Mouse (Mus musculus) embryonic facial prominence, embryonic 14.5 days (tissue): ENCODE measurements around the gene Fbp1. TPM values are rescaled to one million over a fixed set of nuclear protein-coding genes. Genes with fewer than 3 reads are reported as not detected.
A peak's percentile ranks its signal among the peaks of the same experiment; 100 is the strongest.

ENCODE experiments used
- ATAC-seq: fragments of 200-750 bp; cut with Nextera tagmentation; 2 replicates; pipeline ENCODE4 v1.8.0; 2017; ENCODE audit warnings: low read depth, moderate number of reproducible peaks, moderate TSS enrichment
- DNase-seq: peaks from one replicate; pipeline ENCODE4 v3.0.0-alpha.2; 2015; ENCODE audit warnings: low spot score
- H3K27ac ChIP-seq: fragments of 300-500 bp; sonication (generic); replicated peaks from 2 replicates; pipeline ENCODE4 v1.5.1; 2014; ENCODE audit warnings: low read depth, mild to moderate bottlenecking, low read length, moderate library complexity
- H3K27me3 ChIP-seq: fragments of 300-500 bp; sonication (generic); replicated peaks from 2 replicates; pipeline ENCODE4 v1.6.1; 2014; ENCODE audit warnings: low read length; ENCODE audit not compliant: control insufficient read depth, insufficient read depth
- H3K36me3 ChIP-seq: fragments of 300-500 bp; sonication (generic); 2 replicates; pipeline ENCODE4 v1.6.1; 2014; ENCODE audit warnings: low read length, mixed read lengths; ENCODE audit not compliant: control insufficient read depth, insufficient read depth
- H3K4me1 ChIP-seq: fragments of 300-500 bp; sonication (generic); 2 replicates; pipeline ENCODE4 v1.6.1; 2014; ENCODE audit warnings: antibody characterized with exemption, low read length; ENCODE audit not compliant: control insufficient read depth, insufficient read depth
- H3K4me2 ChIP-seq: fragments of 300-500 bp; sonication (generic); 2 replicates; pipeline ENCODE4 v1.6.1; 2014; ENCODE audit warnings: low read depth, mild to moderate bottlenecking, low read length, moderate library complexity, mixed read lengths
- H3K4me3 ChIP-seq: fragments of 300-500 bp; sonication (generic); 2 replicates; pipeline ENCODE4 v1.5.1; 2014; ENCODE audit warnings: low read depth, mild to moderate bottlenecking, low read length
- H3K9ac ChIP-seq: fragments of 300-500 bp; sonication (generic); 2 replicates; pipeline ENCODE4 v1.6.1; 2014; ENCODE audit warnings: low read depth, mild to moderate bottlenecking, low read length, moderate library complexity, mixed read lengths
- H3K9me3 ChIP-seq: fragments of 300-500 bp; sonication (generic); 2 replicates; pipeline ENCODE4 v1.6.1; 2016; ENCODE audit warnings: low read length; ENCODE audit not compliant: control insufficient read depth
- WGBS: fragments of 180-500 bp; shearing (Covaris S2); extraction: QIAGEN DNeasy Blood & Tissue Kit; methylation state at CpG from one replicate; pipeline ENCODE4 v1.1.7; 2014; 5-methylcytosine and 5-hydroxymethylcytosine counted together
- polyA plus RNA-seq: library from polyadenylated mRNA; unstranded; fragments of >200 nt; fragmentation: Nextera tagmentation; extraction: Ambion mirVana; gene quantifications from 2 replicates; pipeline ENCODE4 v1.2.1, GENCODE M21; 2014

The Fbp1 gene
- polyA plus RNA-seq, 1 experiment from 2014 or later: 1.2 TPM

DNA sequence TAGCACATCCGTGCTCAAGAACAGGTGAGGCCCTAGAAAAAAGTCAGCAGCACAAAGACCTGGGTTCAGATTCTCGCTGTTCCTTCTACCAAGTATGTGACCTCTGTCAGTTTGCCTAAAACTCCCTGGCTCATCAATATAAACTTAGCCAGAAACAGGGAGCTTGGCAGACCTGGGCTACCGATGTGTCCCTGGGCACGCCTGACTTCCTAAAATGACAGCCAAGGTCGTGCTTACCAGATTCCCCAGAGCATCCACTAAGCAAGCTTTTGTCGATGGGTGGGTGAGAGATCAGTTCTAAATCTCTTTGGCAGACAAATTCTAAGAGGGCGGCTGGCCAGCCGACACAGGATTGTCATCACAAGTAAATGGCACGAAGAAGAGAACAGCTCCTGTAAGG, 6.7 kb downstream of the Fbp1 start:
- no peak overlapping the region for H3K27ac ChIP-seq
- no peak overlapping the region for H3K9ac ChIP-seq
- H3K36me3 ChIP-seq: no peaks in the 10 kb centered on the region
- DNase-seq (no peak), ATAC-seq (no peak)
- 78% methylated on average over 9 of the region's 9 CpGs for WGBS
- no peak overlapping the region for H3K4me2 ChIP-seq
- no peaks in the 10 kb centered on the region for H3K9me3 ChIP-seq
- H3K4me3 ChIP-seq: no peak overlapping the region
- 0 out of 2 replicates have a peak, but pooled peaks cover under 1% of the 10 kb centered on the region for H3K27me3 ChIP-seq
- H3K4me1 ChIP-seq: no peaks in the 10 kb centered on the region

DNA sequence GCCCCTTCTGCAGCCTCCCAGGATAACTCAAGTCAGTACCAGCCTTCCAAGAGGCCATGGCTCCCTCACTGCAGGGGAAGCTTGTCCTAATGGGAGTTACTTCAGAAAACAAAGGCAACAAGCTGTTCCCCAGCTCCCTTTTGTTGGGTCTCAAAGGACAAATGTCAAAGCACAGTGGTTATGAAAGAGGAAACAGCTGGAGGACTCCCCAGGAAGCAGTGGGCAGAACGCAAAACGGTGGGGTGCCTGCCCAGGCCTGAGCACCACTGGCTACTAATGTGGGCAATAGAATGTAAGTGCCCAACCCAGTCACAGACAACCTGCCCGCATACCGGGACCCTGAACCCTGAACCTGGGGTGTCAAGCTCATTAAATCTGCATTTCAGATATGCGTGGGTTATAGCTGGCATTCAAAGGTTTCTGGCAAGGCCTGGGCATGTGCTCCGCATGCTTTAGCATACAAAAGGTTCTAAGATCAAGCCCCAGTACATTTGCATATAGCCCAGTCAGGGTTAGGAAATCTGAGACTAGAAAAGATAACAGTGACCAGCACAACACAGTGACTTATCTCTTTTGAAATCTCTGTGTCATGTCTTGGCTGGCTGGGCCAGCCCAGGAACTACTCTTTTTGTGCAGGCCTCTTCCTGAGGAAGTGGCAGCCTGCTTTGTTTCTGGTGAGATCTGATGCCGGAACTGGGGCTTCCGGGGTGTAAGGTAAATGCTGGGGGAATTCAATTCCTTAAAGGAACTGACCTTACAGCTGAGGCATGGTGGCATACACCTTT, 8.1 kb downstream of the Fbp1 start:
- H3K9me3 ChIP-seq: no peaks in the 10 kb centered on the region
- H3K4me3 ChIP-seq: no peak overlapping the region
- H3K4me2 ChIP-seq: no peak overlapping the region
- no peak overlapping the region for H3K9ac ChIP-seq
- no peaks in the 10 kb centered on the region for H3K4me1 ChIP-seq
- no peak for ATAC-seq
- H3K27me3 ChIP-seq: no peaks in the 10 kb centered on the region
- no peak for DNase-seq
- no peaks in the 10 kb centered on the region for H3K36me3 ChIP-seq
- H3K27ac ChIP-seq: no peak overlapping the region
- 37% methylated on average over 8 of the region's 8 CpGs for WGBS

DNA sequence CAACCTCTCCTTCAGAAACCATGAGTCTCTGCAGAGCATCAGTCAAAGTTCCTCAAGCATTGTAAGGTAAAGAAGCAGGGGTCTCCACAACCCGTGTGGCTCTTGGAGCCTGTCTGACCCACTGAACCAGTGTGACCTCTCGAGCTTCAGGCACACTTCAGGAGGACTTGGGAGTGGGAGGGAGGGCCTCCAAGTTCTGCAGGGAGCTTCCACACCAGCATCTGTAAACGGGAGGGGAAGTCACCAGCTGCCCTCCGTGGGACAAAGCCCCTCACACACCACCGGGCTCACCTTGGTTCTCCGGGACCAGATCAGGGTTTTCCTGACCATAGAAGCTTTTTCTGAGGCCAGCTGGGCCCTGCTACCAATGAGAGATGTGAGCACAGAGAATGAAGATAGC, 8.7 kb downstream of the Fbp1 start:
- Histone ChIP-seq H3K9me3 (no peaks in the 10 kb centered on the region), H3K4me1 (no peaks in the 10 kb centered on the region), H3K36me3 (no peaks in the 10 kb centered on the region), H3K4me3 (no peak overlapping the region), H3K27me3 (no peaks in the 10 kb centered on the region), H3K27ac (no peak overlapping the region), H3K9ac (no peak overlapping the region), H3K4me2 (no peak overlapping the region)
- no peak for ATAC-seq
- no peak for DNase-seq
- 48% methylated on average over 6 of the region's 6 CpGs for WGBS

DNA sequence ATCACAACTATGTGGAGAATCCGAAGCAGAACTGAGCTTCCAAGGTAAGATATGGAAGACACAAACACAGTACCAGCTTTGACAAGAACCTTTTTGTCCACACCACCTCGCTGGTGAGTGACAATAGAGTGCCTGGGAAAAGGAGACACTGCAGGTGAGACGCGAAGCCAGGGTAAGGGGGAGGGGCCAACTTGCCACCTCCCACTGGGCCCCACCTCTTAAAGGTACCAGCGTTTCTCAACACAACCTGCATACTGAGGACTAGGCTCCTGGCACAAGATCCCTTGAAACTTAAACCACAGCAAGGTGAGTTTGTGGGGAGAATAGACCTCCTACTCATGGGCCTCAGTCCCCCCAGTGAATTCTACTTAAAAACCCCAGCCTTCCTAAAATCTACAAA, 10.8 kb downstream of the Fbp1 start:
- H3K9me3 ChIP-seq: 0 out of 2 replicates have a peak, but pooled peaks cover 5% of the 10 kb centered on the region
- ATAC-seq (peak; percentile 78; the same call in 1 of the 2 replicates), DNase-seq (no peak)
- H3K4me1 ChIP-seq: no peaks in the 10 kb centered on the region
- no peak overlapping the region for H3K9ac ChIP-seq
- 0 out of 2 replicates have a peak overlapping the region, but pooled peaks have one; percentile 18 for H3K4me2 ChIP-seq
- H3K27ac ChIP-seq: no peak overlapping the region
- no peak overlapping the region for H3K4me3 ChIP-seq
- WGBS: 14% methylated on average over 5 of the region's 5 CpGs
- H3K36me3 ChIP-seq: no peaks in the 10 kb centered on the region
- no peaks in the 10 kb centered on the region for H3K27me3 ChIP-seq

DNA sequence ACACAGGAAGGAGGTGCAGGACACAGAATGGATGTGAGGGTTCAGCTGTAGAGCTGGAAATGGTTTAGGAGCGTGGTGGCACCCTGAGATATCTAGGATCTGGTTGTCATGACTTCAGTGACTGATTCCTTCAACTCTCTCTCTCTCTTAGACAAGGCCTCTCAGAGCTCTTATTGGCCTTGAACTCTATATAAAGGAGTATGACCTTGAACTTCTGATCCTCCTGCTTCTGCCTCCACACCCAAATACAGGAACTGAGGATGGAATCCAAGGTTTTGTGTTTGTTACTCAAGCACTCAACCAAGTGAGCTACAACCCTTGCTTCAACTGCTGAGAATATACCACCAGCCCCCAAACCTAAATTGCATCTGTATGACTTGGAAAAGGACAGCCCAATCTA, 12.0 kb downstream of the Fbp1 start:
- Histone ChIP-seq H3K36me3 (no peaks in the 10 kb centered on the region), H3K4me2 (no peak overlapping the region)
- ATAC-seq: no peak

DNA sequence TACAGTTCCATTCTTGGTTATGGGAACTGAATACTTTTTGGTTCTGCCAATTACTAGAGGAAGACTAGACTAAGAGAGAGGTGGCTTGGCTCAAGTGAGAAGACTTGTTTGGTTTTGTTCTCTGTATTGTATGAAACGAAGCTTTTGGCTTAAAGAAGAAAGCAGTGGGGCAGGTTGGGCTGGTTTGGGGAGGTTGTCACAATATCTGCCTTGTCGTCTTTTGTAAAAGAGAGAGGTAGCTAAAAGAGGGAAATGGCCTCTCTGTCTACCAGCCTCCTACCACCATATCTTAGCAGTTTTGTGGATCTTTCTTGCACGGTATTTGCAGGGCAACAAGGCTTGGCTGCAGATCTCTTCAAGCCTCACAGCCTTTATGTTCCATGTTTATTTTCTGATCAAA, 15.8 kb downstream of the Fbp1 start:
- Histone ChIP-seq H3K36me3 (no peaks in the 10 kb centered on the region), H3K9ac (no peak overlapping the region), H3K9me3 (0 out of 2 replicates have a peak, but pooled peaks cover 5% of the 10 kb centered on the region), H3K27me3 (no peaks in the 10 kb centered on the region), H3K4me1 (no peaks in the 10 kb centered on the region), H3K4me2 (no peak overlapping the region), H3K27ac (no peak overlapping the region; the same call in 1 of the 2 replicates), H3K4me3 (no peak overlapping the region)
- peak; percentile 76 for DNase-seq
- 63% methylated on average over 3 of the region's 3 CpGs for WGBS
- ATAC-seq: peak; percentile 67; the same call in 1 of the 2 replicates

More for the DNA sequence above, 12.0 kb downstream of the Fbp1 start:
- 93% methylated on average over 1 of the region's 1 CpGs for WGBS
- Histone ChIP-seq H3K27ac (no peak overlapping the region), H3K9me3 (0 out of 2 replicates have a peak, but pooled peaks cover 5% of the 10 kb centered on the region), H3K9ac (no peak overlapping the region), H3K27me3 (no peaks in the 10 kb centered on the region), H3K4me1 (no peaks in the 10 kb centered on the region), H3K4me3 (no peak overlapping the region)
- no peak for DNase-seq

DNA sequence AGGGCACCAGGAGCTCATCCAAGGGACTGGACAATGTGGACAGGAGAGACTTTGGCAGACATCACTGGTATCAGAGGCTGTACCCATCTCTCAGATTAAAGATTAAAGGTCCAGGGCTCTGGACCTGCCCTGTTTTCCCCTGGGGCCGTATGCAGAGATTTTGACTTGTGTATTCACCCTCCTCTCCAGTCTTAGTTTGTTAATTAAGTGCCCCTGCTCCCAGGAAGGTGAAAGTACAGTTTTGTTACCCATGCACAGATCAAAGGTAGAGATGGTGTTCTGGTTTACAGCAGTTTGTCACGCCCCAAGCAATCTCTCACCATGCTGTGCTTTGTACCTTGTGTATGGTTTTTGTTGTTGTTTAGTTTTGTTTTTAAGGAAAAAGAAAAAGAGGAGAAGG, 17.5 kb downstream of the Fbp1 start:
- no peak overlapping the region for H3K4me2 ChIP-seq
- DNase-seq: no peak
- no peak for ATAC-seq
- no peak overlapping the region for H3K9ac ChIP-seq
- 0 out of 2 replicates have a peak, but pooled peaks cover 5% of the 10 kb centered on the region for H3K9me3 ChIP-seq
- H3K27ac ChIP-seq: no peak overlapping the region
- no peaks in the 10 kb centered on the region for H3K27me3 ChIP-seq
- peaks cover 9% of the 10 kb centered on the region for H3K4me1 ChIP-seq
- WGBS: 85% methylated on average over 2 of the region's 2 CpGs
- H3K36me3 ChIP-seq: no peaks in the 10 kb centered on the region
- H3K4me3 ChIP-seq: no peak overlapping the region

DNA sequence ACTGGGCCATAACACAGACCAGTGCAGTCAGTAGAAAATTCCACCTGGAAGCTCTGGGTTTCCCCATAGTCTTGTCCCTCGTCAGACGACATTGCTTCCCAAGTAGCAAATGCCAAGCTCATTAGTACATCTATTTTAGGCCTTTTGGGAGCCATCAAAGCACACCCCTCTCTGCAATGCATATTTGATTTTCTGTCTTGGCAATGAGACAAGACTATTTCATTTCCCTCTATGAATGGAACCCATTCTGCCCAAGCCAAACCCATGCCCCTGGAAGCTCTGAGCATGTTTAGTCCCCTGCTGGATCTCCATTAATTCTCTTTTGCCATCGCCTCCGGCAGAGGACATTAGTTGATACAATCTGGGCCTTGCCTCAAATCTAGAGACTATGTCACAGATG, 21.3 kb downstream of the Fbp1 start:
- Histone ChIP-seq H3K36me3 (no peaks in the 10 kb centered on the region), H3K4me2 (no peak overlapping the region), H3K27ac (peak overlapping the region; percentile 82; the same call in 1 of the 2 replicates), H3K9ac (no peak overlapping the region), H3K9me3 (no peaks in the 10 kb centered on the region), H3K4me1 (peaks cover 16% of the 10 kb centered on the region), H3K4me3 (no peak overlapping the region), H3K27me3 (no peaks in the 10 kb centered on the region)
- WGBS: 48% methylated on average over 4 of the region's 4 CpGs
- ATAC-seq (no peak), DNase-seq (peak; percentile 61)
